Mouse (Mus musculus): Measurements from ENCODE around the gene Emx2.

- TF ChIP-seq CTCF (IDR thresholded peaks at IDR 0.05; ENCODE audit: low read depth, low read length) (no peak), POLR2A (IDR thresholded peaks at IDR 0.05; ENCODE audit: extremely low read depth, insufficient read depth, low read length) (no peak)
These were observed 2.4 kb downstream of the Emx2 start for GRCm38 (mm10) chr19:59460328-59461115.

Data from liver, adult 2 months (tissue).